Comparison of ENCODE assay signal across 10 mouse cellular contexts in genomic region chr13:95281740-95282673, GRCm38 (mm10). TPM values are rescaled to one million over a fixed set of nuclear protein-coding genes. Genes with fewer than 3 reads are reported as not detected.
DNase-seq lines count a peak whose midpoint lies in the region; ATAC-seq and TF ChIP-seq lines count a peak whose summit lies in the region.
"Had no signal": no experiment of that assay in that cellular context is flagged by ENCODE, and none has a peak within 500 bp of the region (broad histone marks: within the 10 kb centered on the region; RNA-seq: fewer than 3 reads in every experiment).

No protein-coding gene starts in this region.

- WGBS in hindbrain, postnatal 0 days: 39% methylated on average over 6 of the region's 7 CpGs
- 34% methylated on average over 6 of the region's 7 CpGs for WGBS in hindbrain, embryonic 11.5 days
- 45% methylated on average over 6 of the region's 7 CpGs for WGBS in kidney, adult 2 months

- intact Hi-C loops in left cerebral cortex, postnatal 14 days (cut with DNase I): no loop called here

- H3K27ac ChIP-seq in hindbrain, postnatal 0 days: no peak overlapping the region
- H3K27ac ChIP-seq in hindbrain, embryonic 11.5 days (ENCODE audit: low read depth, low read length): no peak overlapping the region
- no peak overlapping the region for H3K27ac ChIP-seq in kidney, adult 2 months (ENCODE audit: insufficient read depth, low read depth, low read length)
- H3K27ac ChIP-seq in layer of hippocampus, adult 2 months: no peak overlapping the region
- H3K27ac ChIP-seq: heart, embryonic 13.5 days; liver, embryonic 15.5 days had no signal

- 0 out of 2 replicates have a peak, but pooled peaks have one; percentile 40 for ATAC-seq in hindbrain, postnatal 0 days
- ATAC-seq in hindbrain, embryonic 11.5 days (ENCODE audit: low FRiP score): no peak

- TF ChIP-seq POLR2A in kidney, adult 2 months (IDR thresholded peaks at IDR 0.05; ENCODE audit: low read depth, low read length): no peak

- no peak overlapping the region for H3K4me2 ChIP-seq in hindbrain, postnatal 0 days (ENCODE audit: low read depth, low read length)
- H3K4me2 ChIP-seq in hindbrain, embryonic 11.5 days (replicated peaks; ENCODE audit: low read depth, low read length): no peak overlapping the region
- H3K4me2 ChIP-seq: heart, embryonic 13.5 days; liver, embryonic 15.5 days had no signal

- peak; percentile 21 for DNase-seq in hindbrain, postnatal 0 days (ENCODE audit: low spot score)
- DNase-seq in hindbrain, embryonic 11.5 days (ENCODE audit: low spot score): no peak
- DNase-seq in adrenal gland, postnatal 14 days: peak; percentile 81
- peak; percentile 54 for DNase-seq in kidney, adult 2 months
- peak; percentile 45 for DNase-seq in ovary, postnatal 36 days (ENCODE audit: low spot score)
- no peak for DNase-seq in left cerebral cortex, postnatal 14 days (ENCODE audit: low spot score in 2 of 2)
- DNase-seq in right cerebral cortex, postnatal 4 days: no peak
- DNase-seq in layer of hippocampus, adult 2 months (ENCODE audit: low spot score in 2 of 2): no peak

- H3K36me3 ChIP-seq in hindbrain, postnatal 0 days (ENCODE audit: insufficient read depth, low read length): no peaks in the 10 kb centered on the region
- no peaks in the 10 kb centered on the region for H3K36me3 ChIP-seq in hindbrain, embryonic 11.5 days (ENCODE audit: control insufficient read depth, insufficient read depth, low read length)
- H3K36me3 ChIP-seq in kidney, adult 2 months (ENCODE audit: control insufficient read depth, insufficient read depth, low read length): no peaks in the 10 kb centered on the region
- H3K36me3 ChIP-seq: heart, embryonic 13.5 days; liver, embryonic 15.5 days had no signal

- no peaks in the 10 kb centered on the region for H3K4me1 ChIP-seq in hindbrain, postnatal 0 days (ENCODE audit: insufficient read depth, low read length)
- no peaks in the 10 kb centered on the region for H3K4me1 ChIP-seq in hindbrain, embryonic 11.5 days (replicated peaks; ENCODE audit: control insufficient read depth, insufficient read depth, low read length)
- no peaks in the 10 kb centered on the region for H3K4me1 ChIP-seq in kidney, adult 2 months (ENCODE audit: control insufficient read depth, insufficient read depth, low read length)
- H3K4me1 ChIP-seq: heart, embryonic 13.5 days; liver, embryonic 15.5 days had no signal

- TF ChIP-seq CTCF in hindbrain, postnatal 0 days (IDR thresholded peaks at IDR 0.05; ENCODE audit: low read depth): no peak
- TF ChIP-seq CTCF in kidney, adult 2 months (conservative IDR thresholded peaks at IDR 0.05; ENCODE audit: insufficient read depth, insufficient read length, low read depth, low read length): no peak
- TF ChIP-seq CTCF in layer of hippocampus, adult 2 months (conservative IDR thresholded peaks at IDR 0.05): no peak

- H3K4me3 ChIP-seq in hindbrain, postnatal 0 days (ENCODE audit: low read length): no peak overlapping the region
- H3K4me3 ChIP-seq in hindbrain, embryonic 11.5 days (ENCODE audit: low read depth, low read length): no peak overlapping the region
- H3K4me3 ChIP-seq in kidney, adult 2 months (ENCODE audit: insufficient read depth, low read depth, low read length): no peak overlapping the region
- no peak overlapping the region for H3K4me3 ChIP-seq in layer of hippocampus, adult 2 months
- H3K4me3 ChIP-seq: heart, embryonic 13.5 days; liver, embryonic 15.5 days had no signal

- H3K9me3 ChIP-seq in hindbrain, postnatal 0 days (ENCODE audit: low read length): no peaks in the 10 kb centered on the region
- no peaks in the 10 kb centered on the region for H3K9me3 ChIP-seq in hindbrain, embryonic 11.5 days (ENCODE audit: control insufficient read depth, low read length)
- H3K9me3 ChIP-seq: heart, embryonic 13.5 days; liver, embryonic 15.5 days had no signal

- H3K27me3 ChIP-seq in hindbrain, postnatal 0 days (ENCODE audit: insufficient read depth, low read length): no peaks in the 10 kb centered on the region
- H3K27me3 ChIP-seq in hindbrain, embryonic 11.5 days (ENCODE audit: control insufficient read depth, insufficient read depth, low read length): no peaks in the 10 kb centered on the region
- no peaks in the 10 kb centered on the region for H3K27me3 ChIP-seq in kidney, adult 2 months (replicated peaks; ENCODE audit: control insufficient read depth, insufficient read depth, low read length)
- H3K27me3 ChIP-seq: heart, embryonic 13.5 days; liver, embryonic 15.5 days had no signal

- no peak overlapping the region for H3K9ac ChIP-seq in hindbrain, postnatal 0 days (replicated peaks; ENCODE audit: low read length)
- H3K9ac ChIP-seq in hindbrain, embryonic 11.5 days (ENCODE audit: low read depth, low read length): no peak overlapping the region
- H3K9ac ChIP-seq: heart, embryonic 13.5 days; liver, embryonic 15.5 days had no signal

RNA-seq across cellular contexts. Expression of gene Pde8b, which starts 31.9 kb away (rescaled TPM):
- total RNA-seq in hindbrain, postnatal 0 days (2014; rRNA removed): 26.4 and 30.6 TPM in 2 replicates
- 7.6 and 8.1 TPM in 2 replicates for polyA plus RNA-seq in hindbrain, postnatal 0 days (2015; fragmentation: Nextera tagmentation; extraction: Ambion mirVana)
- polyA plus RNA-seq in hindbrain, embryonic 11.5 days (2014; fragmentation: Nextera tagmentation; extraction: Ambion mirVana): 3.1 and 3.3 TPM in 2 replicates
- total RNA-seq in adrenal gland, postnatal 14 days (2021): 84.2 and 85.7 TPM in 2 replicates
- 10.1 TPM in 2 replicates for polyA plus RNA-seq in kidney, adult 2 months (2012; rRNA removed)
- 100 to 1,000 TPM; 109 to 114 TPM for total RNA-seq in left cerebral cortex, postnatal 14 days (2021)
- 100 to 1,000 TPM; 114 to 120 TPM for total RNA-seq in layer of hippocampus, adult 2 months (2021)

RNA-seq across cellular contexts. Expression of gene Zbed3, which starts 41.4 kb away (rescaled TPM):
- total RNA-seq in hindbrain, postnatal 0 days (2014; rRNA removed): 20.5 and 24.1 TPM in 2 replicates
- 34.3 and 38.2 TPM in 2 replicates for polyA plus RNA-seq in hindbrain, postnatal 0 days (2015; fragmentation: Nextera tagmentation; extraction: Ambion mirVana)
- 50.8 and 53.8 TPM in 2 replicates for polyA plus RNA-seq in hindbrain, embryonic 11.5 days (2014; fragmentation: Nextera tagmentation; extraction: Ambion mirVana)
- total RNA-seq in adrenal gland, postnatal 14 days (2021): 29.6 and 32.8 TPM in 2 replicates
- 44.7 and 46.1 TPM in 2 replicates for polyA plus RNA-seq in kidney, adult 2 months (2012; rRNA removed)
- total RNA-seq in left cerebral cortex, postnatal 14 days (2021): 10 to 100 TPM; 16.7 to 17.3 TPM
- 10 to 100 TPM; 14.0 to 16.5 TPM for total RNA-seq in layer of hippocampus, adult 2 months (2021)

Comparison
In these comparisons a context has a peak if more than half of its experiments do, and no peak if none do; other contexts are left out.
1. DNase-seq: peak in hindbrain, postnatal 0 days (single experiment), adrenal gland, postnatal 14 days (single experiment), kidney, adult 2 months (single experiment) and ovary, postnatal 36 days (single experiment); none in hindbrain, embryonic 11.5 days (single experiment), left cerebral cortex, postnatal 14 days (0 of 2), right cerebral cortex, postnatal 4 days (single experiment) and layer of hippocampus, adult 2 months (0 of 2).